Mouse (Mus musculus) embryo, embryonic 10 days (tissue): Measurements from ENCODE around the gene Popdc3.
"Not testable (repeated sequence)": the region's sequence is repeated elsewhere in the genome, so short reads cannot be mapped to it uniquely, and the experiment has no call there.

Experiments used
- DNase-seq: peaks from one replicate; pipeline ENCODE4 v3.0.0-alpha.2; 2015; ENCODE audit warnings: low spot score

Gene Popdc3

DNA sequence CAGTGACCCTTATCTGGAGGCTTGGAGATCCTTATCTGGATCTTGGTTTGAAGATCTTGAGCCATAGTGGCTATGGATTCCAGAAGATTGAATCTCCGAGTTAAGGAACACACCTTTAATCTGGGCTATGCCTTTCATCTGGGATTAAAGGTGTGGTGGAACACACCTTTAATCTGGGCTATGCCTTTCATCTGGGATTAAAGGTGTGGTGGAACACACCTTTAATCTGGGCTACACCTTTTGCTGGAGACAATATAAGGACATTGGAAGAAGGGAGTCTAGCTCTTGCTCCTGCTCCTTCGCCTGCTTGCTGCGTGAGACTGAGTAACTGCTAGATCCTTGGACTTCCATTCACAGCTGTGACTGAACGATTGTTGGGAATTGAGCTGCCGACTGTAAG is at the start of gene Popdc3:
Gene Popdc3 (plus strand): TSS at position 301 of the 400 bp plus-strand sequence.
- not testable (repeated sequence) for DNase-seq

- DNase-seq: no peak
Observed at GRCm38 (mm10) chr10:45129105-45129504, 48.8 kb upstream of the Popdc3 start.

DNA sequence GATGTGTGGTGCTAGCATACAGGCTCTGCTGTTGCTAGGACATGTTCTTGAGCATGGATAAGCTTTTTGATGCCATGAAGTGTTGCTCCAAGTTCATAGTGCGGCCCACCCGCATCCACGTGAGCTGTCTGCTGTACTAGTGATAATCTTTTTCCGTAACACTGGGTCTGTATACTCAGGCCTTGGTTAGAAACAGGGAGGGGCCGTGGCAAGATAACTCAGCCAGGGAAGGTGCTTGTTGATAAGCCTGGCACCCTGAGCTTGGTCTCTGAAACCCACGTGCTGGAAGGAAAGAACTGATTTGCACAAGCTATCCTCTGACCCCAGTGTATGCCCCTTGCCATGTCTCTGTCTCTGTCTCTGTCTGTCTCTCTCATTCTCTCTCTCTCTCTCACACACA is 47.9 kb upstream of the Popdc3 start:
- DNase-seq: no peak

DNA sequence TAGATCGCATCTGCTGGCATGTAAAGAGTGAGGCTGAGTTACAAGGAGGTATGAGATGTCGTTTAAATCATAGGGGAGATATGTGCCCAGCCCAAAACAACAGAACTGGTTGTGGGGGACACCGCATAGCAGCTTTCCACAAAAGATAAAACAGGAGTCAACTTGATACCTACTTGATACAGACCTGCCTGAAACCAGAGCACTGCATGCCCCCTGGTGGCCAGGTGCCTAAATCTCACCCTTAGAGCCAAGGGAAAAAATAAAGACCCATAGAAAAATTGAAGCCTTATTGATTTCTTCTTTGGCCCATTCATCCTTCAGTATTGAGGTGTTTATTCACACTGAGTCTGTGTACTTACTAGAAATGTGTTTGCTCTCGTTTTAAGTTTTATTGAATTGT is 45.5 kb upstream of the Popdc3 start:
- DNase-seq: peak; percentile 29

GRCm38 (mm10) chr10:45136806-45137205 is 41.1 kb upstream of the Popdc3 start:
- DNase-seq: no peak

DNA sequence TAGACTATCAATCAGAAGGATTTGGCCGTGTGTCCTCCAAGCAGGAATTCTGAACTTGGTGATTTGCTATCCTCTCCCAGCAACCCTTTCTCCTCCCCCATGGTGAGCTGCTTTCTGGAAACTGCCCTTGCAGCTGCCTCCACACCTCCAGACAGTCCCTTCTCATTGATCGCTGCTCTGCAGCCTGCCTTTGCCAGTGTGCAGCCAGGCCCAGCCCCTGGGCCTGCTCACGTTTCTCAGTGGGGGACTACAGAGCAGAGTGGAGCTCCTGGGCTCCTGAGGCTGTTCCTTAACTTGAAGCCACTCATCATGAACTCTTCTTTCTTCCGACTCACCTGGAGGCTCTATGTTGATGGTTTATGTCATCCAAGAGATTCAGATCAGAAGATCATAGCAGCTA is 38.0 kb upstream of the Popdc3 start:
- DNase-seq: no peak

GRCm38 (mm10) chr10:45140474-45141212 is 37.3 kb upstream of the Popdc3 start:
- DNase-seq: no peak

- no peak for DNase-seq
Observed at GRCm38 (mm10) chr10:45142359-45142758, 35.5 kb upstream of the Popdc3 start.

DNA sequence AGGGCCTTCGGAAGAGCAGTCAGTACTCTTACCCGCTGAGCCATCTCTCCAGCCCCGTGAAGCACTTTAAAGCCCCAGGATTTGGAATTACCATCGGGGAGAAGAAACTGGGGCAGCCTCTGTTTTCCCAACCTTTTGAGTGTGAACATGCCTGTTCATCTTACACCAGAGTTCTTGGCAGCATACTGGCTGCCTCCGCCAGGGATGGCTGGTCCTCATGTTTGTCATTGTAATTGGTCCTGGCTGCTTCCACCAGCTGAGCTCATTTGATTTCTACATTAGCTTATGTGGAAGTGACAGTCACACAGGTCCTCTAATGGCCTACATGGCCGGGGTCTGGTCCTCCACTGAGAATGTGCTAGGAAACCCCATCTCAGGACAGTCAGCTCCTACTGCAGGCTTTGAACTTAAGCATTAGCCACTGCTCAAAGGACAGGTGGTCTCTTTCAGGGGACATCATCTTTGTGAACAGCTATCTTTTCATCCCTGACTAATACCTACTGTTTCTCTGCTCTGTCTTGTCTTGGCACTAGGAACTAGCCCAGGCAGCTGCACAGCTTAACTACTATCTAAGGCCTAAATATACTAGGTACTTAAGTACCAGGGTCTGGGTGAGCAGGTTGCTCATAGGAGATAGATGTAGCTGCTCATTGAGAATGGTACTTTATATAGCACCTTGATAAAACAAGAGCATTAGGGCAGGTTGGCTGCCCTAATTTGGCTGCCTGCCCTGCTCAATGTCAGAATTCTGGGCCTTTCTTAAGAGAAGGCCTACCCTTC is 33.7 kb upstream of the Popdc3 start:
- no peak for DNase-seq

DNA sequence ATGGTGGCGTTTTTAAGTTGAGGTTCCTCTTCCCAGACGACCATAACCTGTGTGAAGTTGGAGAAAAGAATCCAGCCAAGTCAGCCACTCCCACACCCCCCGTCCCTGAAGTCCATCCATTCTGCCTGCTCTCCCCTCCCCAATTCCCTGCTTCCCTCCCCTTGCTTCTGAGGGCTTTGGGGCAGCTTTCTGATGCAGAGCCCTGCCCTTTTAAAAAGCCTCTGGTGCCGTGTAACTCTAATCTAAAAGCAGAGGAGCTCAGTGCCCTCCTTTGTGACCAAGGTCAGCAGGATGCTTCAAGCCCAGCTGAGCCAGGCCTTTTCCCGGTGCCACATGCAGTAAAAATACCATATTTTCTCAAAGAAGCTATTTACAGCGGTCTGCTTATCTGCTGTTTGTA is 31.1 kb upstream of the Popdc3 start:
- peak; percentile 15 for DNase-seq

GRCm38 (mm10) chr10:45151137-45151536 is 26.8 kb upstream of the Popdc3 start:
- DNase-seq: peak; percentile 65

DNA sequence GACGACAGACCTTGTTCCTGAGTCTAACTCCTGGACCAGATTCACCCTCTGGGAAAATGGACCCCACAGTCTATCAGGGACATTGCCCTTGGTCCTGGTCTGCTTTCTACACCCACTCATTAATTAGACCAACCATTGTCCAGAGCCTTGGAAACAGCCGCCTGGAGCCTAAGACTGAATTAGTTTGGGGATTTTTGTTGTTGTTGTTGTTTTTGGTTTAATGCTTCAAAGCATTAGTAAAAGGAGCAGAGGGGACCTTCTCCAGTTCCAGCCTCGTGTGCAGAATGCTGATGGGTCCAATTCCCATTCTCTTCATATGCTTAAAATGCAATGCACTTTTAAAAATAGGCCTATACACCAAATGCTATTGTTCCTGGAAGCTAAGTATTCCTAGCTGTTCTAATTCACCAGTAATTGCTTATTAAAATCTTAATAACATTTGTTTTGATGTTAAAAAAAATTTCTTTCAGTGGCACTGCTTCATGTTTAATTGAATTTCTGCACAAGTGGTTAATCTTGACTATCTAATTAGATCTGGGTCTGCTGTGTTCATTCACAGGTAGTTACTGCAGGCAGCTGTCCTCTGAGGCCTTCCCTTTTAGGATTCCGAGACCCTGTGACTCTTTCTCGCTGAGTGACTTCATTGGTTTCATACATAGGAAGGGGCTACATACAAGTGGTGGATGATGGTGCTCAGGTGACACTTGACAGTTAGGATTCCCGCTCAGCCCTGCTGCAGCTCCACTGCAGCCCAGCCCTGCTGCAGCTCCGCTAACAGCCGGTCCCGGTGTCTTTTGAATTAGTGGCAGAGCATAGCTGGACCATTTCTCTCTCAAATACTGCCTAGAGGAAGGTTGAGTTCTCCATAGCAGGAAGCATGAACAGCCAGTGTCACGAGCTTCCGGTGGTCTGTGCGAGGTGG is 25.9 kb upstream of the Popdc3 start:
- no peak for DNase-seq

GRCm38 (mm10) chr10:45154557-45155060 is 23.3 kb upstream of the Popdc3 start:
- DNase-seq: no peak

- DNase-seq: no peak
Observed at GRCm38 (mm10) chr10:45165851-45166250, 12.0 kb upstream of the Popdc3 start.

GRCm38 (mm10) chr10:45173927-45174326 is 4.0 kb upstream of the Popdc3 start:
- no peak for DNase-seq

DNA sequence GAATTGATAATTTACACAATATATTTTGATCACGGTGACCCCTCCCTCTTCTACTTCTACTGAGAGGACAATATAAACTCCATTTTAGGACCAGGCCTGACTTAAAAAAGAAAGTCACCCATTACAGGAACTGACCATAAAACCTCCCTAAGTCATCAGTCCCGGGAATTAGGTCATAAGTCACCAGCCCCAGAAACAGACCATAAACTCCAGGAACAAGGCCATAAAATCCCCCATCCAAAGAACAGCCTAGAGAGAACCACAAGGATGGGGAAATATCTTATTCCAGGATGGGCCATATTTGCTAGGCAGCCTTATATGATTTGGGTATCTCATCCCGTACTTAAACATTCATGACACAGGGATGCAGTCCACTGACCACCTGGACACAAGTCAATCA is 3.6 kb upstream of the Popdc3 start:
- DNase-seq: no peak

DNA sequence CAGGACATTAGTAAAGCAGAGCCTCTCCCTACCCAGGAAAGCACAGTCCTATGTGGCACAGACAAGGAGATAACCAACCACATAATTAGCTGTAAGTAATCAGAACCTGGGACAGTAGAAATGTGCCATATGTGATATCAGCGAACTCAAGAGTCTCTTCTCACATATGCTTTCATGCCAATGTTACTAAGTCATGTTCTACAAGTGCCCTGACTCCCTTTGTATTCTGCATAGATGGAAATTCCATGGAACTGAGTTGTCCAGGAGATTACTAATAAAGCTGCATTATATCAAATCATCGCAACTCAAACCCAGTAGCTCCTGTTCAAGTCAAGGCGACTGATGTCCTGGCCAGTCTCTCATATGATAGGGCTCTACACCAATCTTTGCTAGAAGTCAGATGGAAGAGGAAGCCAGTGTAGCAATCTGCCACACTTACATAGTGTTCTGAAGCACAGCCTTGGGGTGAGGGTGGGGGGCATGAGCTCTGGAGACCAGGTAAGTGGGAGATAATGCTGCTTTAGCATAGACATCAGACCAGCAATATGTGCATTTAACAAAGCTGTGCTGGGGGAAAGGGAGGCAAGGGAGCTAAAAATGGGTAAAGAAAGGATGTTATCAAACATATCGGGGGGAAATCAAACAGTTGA is 2.9 kb downstream of the Popdc3 start:
- no peak for DNase-seq

DNA sequence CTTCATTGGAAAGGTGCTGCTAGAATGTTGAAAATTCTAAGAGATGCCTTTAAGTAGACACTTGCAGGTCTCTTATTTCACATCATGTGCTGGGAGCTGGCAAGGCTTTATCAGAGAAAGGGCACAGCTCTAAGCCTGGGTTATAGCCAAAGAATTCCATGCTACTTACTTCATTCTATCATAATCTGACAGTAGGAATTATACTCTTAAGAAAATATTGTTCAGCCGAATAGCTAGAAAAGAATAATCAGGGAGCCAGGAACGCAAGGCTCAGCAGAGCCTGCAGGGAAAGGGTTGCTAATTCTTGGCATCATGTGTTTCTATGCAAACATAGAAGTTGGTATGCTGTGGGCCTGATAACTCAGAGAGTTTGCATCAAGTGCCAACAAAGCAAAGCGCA is 3.4 kb downstream of the Popdc3 start:
- no peak for DNase-seq

GRCm38 (mm10) chr10:45185457-45185856 is 7.6 kb downstream of the Popdc3 start:
- no peak for DNase-seq

GRCm38 (mm10) chr10:45193330-45194310 is 15.7 kb downstream of the Popdc3 start:
- peak; percentile 39 for DNase-seq
